Mouse (Mus musculus) thymus, postnatal 14 days (tissue): ENCODE measurements around the gene Spaca3.
A peak's percentile ranks its signal among the peaks of the same experiment; 100 is the strongest.

ENCODE experiments used
- DNase-seq: peaks from one replicate; pipeline ENCODE4 v3.0.0; 2021

Gene Spaca3

GRCm38 (mm10) chr11:80858065-80858464 is at the start of gene Spaca3:
Gene Spaca3, plus strand, starts transcription at chr11:80858365.
- DNase-seq: no peak

- no peak for DNase-seq
Measured at GRCm38 (mm10) chr11:80808551-80809070, 49.6 kb upstream of the Spaca3 start.

GRCm38 (mm10) chr11:80809666-80809992 is 48.5 kb upstream of the Spaca3 start:
- no peak for DNase-seq

- DNase-seq: no peak
Measured at GRCm38 (mm10) chr11:80809993-80810821, 48.0 kb upstream of the Spaca3 start, which contains the start of gene Tmem98. Gene Tmem98, plus strand, starts transcription at chr11:80810175.

GRCm38 (mm10) chr11:80811156-80811555 is 47.0 kb upstream of the Spaca3 start:
- no peak for DNase-seq

GRCm38 (mm10) chr11:80815354-80815753 is 42.8 kb upstream of the Spaca3 start:
- DNase-seq: no peak

- peak; percentile 25 for DNase-seq
Measured at GRCm38 (mm10) chr11:80818060-80818697, 40.0 kb upstream of the Spaca3 start.

GRCm38 (mm10) chr11:80820085-80820484 is 38.1 kb upstream of the Spaca3 start:
- no peak for DNase-seq

GRCm38 (mm10) chr11:80821296-80821695 is 36.9 kb upstream of the Spaca3 start:
- no peak for DNase-seq

- no peak for DNase-seq
Measured at GRCm38 (mm10) chr11:80821794-80822193, 36.4 kb upstream of the Spaca3 start.

GRCm38 (mm10) chr11:80835395-80835794 is 22.8 kb upstream of the Spaca3 start:
- no peak for DNase-seq

- DNase-seq: no peak
Measured at GRCm38 (mm10) chr11:80835841-80836240, 22.3 kb upstream of the Spaca3 start.

- no peak for DNase-seq
Measured at GRCm38 (mm10) chr11:80838724-80839123, 19.4 kb upstream of the Spaca3 start.

GRCm38 (mm10) chr11:80843435-80843834 is 14.7 kb upstream of the Spaca3 start:
- DNase-seq: no peak

- DNase-seq: no peak
Measured at GRCm38 (mm10) chr11:80845486-80845885, 12.7 kb upstream of the Spaca3 start.

GRCm38 (mm10) chr11:80846115-80846514 is 12.1 kb upstream of the Spaca3 start:
- no peak for DNase-seq

- DNase-seq: no peak
Measured at GRCm38 (mm10) chr11:80848131-80848530, 10.0 kb upstream of the Spaca3 start.

- peak; percentile 10 for DNase-seq
Measured at GRCm38 (mm10) chr11:80851859-80852258, 6.3 kb upstream of the Spaca3 start.

- DNase-seq: no peak
Measured at GRCm38 (mm10) chr11:80853014-80853413, 5.2 kb upstream of the Spaca3 start.

GRCm38 (mm10) chr11:80854430-80854829 is 3.7 kb upstream of the Spaca3 start:
- no peak for DNase-seq

- no peak for DNase-seq
Measured at GRCm38 (mm10) chr11:80854908-80855307, 3.3 kb upstream of the Spaca3 start.

GRCm38 (mm10) chr11:80856827-80857226 is 1.3 kb upstream of the Spaca3 start:
- DNase-seq: no peak

GRCm38 (mm10) chr11:80862941-80863340 is 4.8 kb downstream of the Spaca3 start:
- DNase-seq: no peak

- DNase-seq: no peak
Measured at GRCm38 (mm10) chr11:80868039-80868438, 9.9 kb downstream of the Spaca3 start.
